Mouse (Mus musculus) cortical plate, adult 2 months (tissue): ENCODE measurements around the gene 1700020D05Rik.

Source experiments
- CTCF ChIP-seq: fragments of 200-500 bp; IDR thresholded peaks from 2 replicates; pipeline ENCODE4 v1.5.1; 2011; ENCODE audit warnings: mild to moderate bottlenecking, control low read depth, low read length; ENCODE audit not compliant: insufficient read depth; ENCODE audit errors: extremely low read depth
- POLR2A ChIP-seq: fragments of 200-500 bp; IDR thresholded peaks from 2 replicates; pipeline ENCODE4 v1.6.1; 2011; ENCODE audit warnings: mild to moderate bottlenecking, low read length, control low read depth; ENCODE audit not compliant: insufficient read depth; ENCODE audit errors: extremely low read depth

DNA sequence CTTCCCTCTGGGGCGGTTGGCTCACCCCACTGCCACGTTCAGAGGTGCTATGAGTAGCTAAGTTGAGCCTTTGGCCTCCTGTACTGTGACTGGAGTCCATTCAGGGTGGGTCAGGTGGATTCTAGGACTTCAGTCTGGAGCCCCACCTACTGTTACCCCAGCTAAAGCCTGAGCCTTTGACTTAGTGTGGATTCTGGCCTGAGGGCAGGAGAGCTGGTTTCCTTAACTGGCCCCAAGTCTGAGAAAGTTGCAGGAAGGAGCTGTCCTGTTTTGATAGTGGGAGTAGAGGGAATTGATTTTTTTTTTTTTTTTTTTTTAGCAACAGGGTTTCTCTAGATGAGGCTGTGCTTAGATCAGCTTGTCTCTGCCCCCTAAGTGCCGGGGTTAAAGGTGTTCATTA is 9.3 kb downstream of the 1700020D05Rik start:
- TF ChIP-seq CTCF (no peak), POLR2A (no peak)
